8 mouse cellular contexts compared by ENCODE assay signal in the genomic region with DNA sequence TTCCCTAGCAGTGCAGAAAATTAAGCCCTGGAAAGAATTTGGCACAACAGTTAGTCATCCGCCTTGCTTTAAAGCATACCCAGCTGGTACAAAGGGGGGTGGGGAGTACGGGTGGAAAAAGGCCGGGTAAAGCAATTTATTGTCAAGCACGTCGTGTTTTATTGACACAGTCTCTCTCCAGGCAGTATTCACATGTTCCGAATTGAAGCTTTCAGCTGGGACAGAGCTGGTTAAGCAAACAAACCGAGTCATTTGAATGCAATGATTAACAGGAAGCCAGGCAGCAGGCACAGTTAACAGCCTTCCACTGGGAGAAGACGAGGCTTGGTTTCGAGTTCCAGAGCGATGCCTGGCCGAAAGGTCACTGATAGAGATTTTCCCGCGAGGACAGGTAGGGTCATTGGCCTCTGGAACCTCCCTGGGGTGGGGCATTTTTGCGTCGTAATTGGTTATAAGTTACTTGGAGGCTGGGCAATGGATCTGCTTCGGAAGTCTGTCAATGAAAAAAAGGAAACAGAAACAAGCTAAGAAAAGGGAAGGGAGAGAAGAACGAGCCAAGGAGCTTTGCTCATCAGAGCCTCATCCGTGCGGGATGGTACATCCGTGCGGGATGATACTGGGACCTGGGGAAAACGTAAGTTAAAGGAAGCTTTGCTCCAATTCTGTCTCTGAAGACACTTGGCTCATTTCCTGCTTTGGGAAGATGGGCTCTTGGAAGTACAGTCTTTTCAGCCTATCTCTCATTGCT. TPM values are rescaled to one million over a fixed set of nuclear protein-coding genes. Genes with fewer than 3 reads are reported as not detected.
DNase-seq lines count a peak whose midpoint lies in the region; ATAC-seq and TF ChIP-seq lines count a peak whose summit lies in the region.

A gene (plus strand): TSS at position 103 of the 748 bp plus-strand sequence.

- H3K4me1 ChIP-seq in embryonic fibroblast, embryonic 13.5 days (ENCODE audit: control insufficient read depth, insufficient read depth, low read length): no peaks in the 10 kb centered on the region
- H3K4me1 ChIP-seq in hindbrain, embryonic 16.5 days (ENCODE audit: control insufficient read depth, insufficient read depth, low read depth, low read length): no peaks in the 10 kb centered on the region

- TF ChIP-seq POLR2A in embryonic fibroblast, embryonic 13.5 days (IDR thresholded peaks at IDR 0.05; ENCODE audit: low read depth, low read length): peak; percentile 39; the same call in 1 of the 2 replicates

- TF ChIP-seq CTCF in embryonic fibroblast, embryonic 13.5 days (IDR thresholded peaks at IDR 0.05; ENCODE audit: borderline replicate concordance, insufficient read depth, low read length): no peak

- peak; percentile 48 for ATAC-seq in hindbrain, embryonic 16.5 days
- no peak for ATAC-seq in erythroid progenitor cell, adult 5-6 weeks (replicated peaks; ENCODE audit: low FRiP score, poor library complexity, severe bottlenecking)

- H3K4me2 ChIP-seq in hindbrain, embryonic 16.5 days (ENCODE audit: low read length): peak within 1 kb of the TSS; percentile 51

- H3K27ac ChIP-seq in embryonic fibroblast, embryonic 13.5 days (ENCODE audit: insufficient read depth, low read length): peak within 1 kb of the TSS; percentile 83
- H3K27ac ChIP-seq in hindbrain, embryonic 16.5 days (ENCODE audit: low read depth, low read length): no peak within 1 kb of the TSS

- no peaks in the 10 kb centered on the region for H3K36me3 ChIP-seq in hindbrain, embryonic 16.5 days (ENCODE audit: control insufficient read depth, insufficient read depth, low read length)

- H3K9ac ChIP-seq in hindbrain, embryonic 16.5 days (ENCODE audit: low read depth, low read length): no peak within 1 kb of the TSS

- H3K4me3 ChIP-seq in embryonic fibroblast, embryonic 13.5 days (ENCODE audit: insufficient read depth, low read length): peak within 1 kb of the TSS; percentile 17
- H3K4me3 ChIP-seq in hindbrain, embryonic 16.5 days (ENCODE audit: low read length): peak within 1 kb of the TSS; percentile 25

- intact Hi-C loops in left cerebral cortex, postnatal 10 days (cut with DNase I): no loop called here

- no peaks in the 10 kb centered on the region for H3K27me3 ChIP-seq in hindbrain, embryonic 16.5 days (replicated peaks; ENCODE audit: control insufficient read depth, insufficient read depth, low read length)

- 51% methylated on average over 22 of the region's 22 CpGs for WGBS in hindbrain, embryonic 16.5 days

- H3K9me3 ChIP-seq in hindbrain, embryonic 16.5 days (ENCODE audit: control insufficient read depth, low read length): no peaks in the 10 kb centered on the region

- DNase-seq in left cerebral cortex, adult 18-20 months (ENCODE audit: low spot score in 2 of 2): peak; percentile 15 to 29
- DNase-seq in left cerebral cortex, postnatal 10 days (ENCODE audit: extremely low spot score in 1 of 2, low spot score in 2 of 2): no peak
- DNase-seq in layer of hippocampus, postnatal 36 days: peak; percentile 34 to 57
- peak; percentile 62 for DNase-seq in lung, postnatal 36 days
- DNase-seq in telencephalon, adult 2 months (ENCODE audit: low read depth, low spot score): peak; percentile 51

RNA-seq across cellular contexts. Expression of the gene that starts here (rescaled TPM):
- total RNA-seq in left cerebral cortex, adult 18-20 months (2021): 10 to 100 TPM; 21.5 to 26.9 TPM
- total RNA-seq in left cerebral cortex, postnatal 10 days (2021): 10 to 100 TPM in 1 of 2 experiments, 1 to 10 TPM in 1; 8.9 to 11.8 TPM
- polyA plus RNA-seq in embryonic fibroblast, embryonic 13.5 days (2011; ENCODE audit: insufficient read length, low read depth, missing spikeins): 12.5 and 12.8 TPM in 2 replicates
- polyA plus RNA-seq in hindbrain, embryonic 16.5 days (2015; fragmentation: Nextera tagmentation; extraction: Ambion mirVana): 5.3 and 7.1 TPM in 2 replicates
- total RNA-seq in layer of hippocampus, postnatal 36 days (2021): 10 to 100 TPM; 16.7 to 17.7 TPM
- 6.1 and 7.1 TPM in 2 replicates for total RNA-seq in erythroid progenitor cell, adult 5-6 weeks (2015; ENCODE audit: low replicate concordance)
- total RNA-seq in erythroid progenitor cell, adult 5-6 weeks (2017; ENCODE audit: low replicate concordance): 1.4 and 1.9 TPM in 2 replicates

Comparison
In these comparisons a context has a peak if more than half of its experiments do, and no peak if none do; other contexts are left out.
1. DNase-seq: peak in left cerebral cortex, adult 18-20 months (2 of 2), layer of hippocampus, postnatal 36 days (2 of 2), lung, postnatal 36 days (single experiment) and telencephalon, adult 2 months (single experiment); none in left cerebral cortex, postnatal 10 days (0 of 2).